Mouse (Mus musculus): Measurements from ENCODE around the gene Hist1h2af.
"Not testable (repeated sequence)": the region's sequence is repeated elsewhere in the genome, so short reads cannot be mapped to it uniquely, and the experiment has no call there.

Gene Hist1h2af

DNA sequence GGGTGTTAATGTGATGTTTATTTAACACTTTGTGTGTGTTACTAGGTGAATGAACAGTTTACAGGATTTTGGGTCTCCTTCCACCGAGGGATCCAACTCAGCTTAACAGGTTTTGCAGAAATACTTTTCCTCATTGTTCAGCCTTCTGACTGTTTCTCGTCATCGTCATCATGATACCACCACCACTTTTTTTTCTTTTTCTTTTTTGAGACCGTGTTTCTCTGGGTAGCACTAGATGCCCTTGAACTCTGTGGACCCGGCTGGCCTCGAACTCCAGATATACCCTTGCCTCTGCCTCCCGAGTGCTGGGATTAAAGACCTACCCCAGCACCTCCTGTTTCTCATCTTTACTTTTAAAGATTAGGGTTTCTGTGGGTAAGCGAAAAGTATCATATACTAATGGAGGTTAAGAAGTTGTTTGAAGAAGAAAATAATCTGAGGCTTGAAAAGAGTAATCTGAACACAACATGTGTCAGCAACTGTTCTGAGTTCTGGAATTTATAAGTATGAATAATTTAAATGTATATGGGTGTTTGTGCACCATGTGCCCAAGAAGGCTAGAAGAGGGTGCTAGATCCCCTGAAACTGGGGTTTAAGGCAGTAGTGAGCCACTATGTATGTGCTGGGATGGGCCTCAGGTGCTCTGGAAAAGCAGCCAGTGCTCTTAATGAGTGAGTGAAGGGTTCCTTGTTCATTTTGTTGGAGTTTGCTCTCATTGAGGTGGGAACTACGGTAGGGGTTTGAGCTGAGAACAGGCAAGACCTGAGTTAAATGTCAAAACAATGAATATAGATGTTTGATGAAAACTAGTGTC, 1.2 kb upstream of the Hist1h2af start:
- in situ Hi-C loops (cut with MboI; ENCODE audit: unreplicated experiment in 2 of 2) = loop anchor here in 1 of 2 experiments (5.0 kb wide), 1 partner anchor 55 kb away; no protein-coding TSS in a partner anchor

DNA sequence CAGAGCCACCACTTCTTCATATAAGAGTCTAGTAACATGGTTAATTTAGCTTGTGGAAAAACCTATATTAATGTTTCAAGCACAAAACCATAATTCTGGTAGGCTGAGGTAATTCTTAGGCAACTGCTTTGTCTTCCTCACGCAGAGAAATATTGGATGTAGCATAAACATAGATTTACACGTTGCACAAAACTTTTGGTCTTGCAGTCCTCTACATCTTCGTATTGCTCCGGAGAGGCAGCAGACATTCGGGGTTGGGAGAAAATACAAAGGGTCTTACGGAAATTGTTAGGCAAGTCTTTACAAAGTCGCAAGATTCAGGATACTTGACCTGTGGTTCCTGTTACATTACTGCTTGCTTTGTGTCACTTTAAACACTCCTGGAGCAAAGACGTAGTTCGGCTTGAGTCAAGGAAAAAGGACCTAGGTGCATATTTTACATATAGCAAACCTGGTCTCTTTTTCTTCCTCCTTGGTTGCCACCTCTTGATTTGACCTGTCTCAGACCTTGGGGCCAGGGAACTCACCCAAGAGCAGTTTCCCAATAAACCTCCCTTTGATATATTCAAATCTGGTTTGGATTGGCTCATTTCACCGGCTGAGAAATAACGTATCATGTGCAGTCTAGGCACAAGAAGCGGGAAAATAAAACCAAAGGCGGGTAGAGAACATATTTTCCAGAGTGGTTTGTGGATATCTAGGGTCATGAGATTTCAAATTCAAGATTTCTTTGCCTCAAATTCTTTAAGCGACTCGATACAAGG, 844 bp downstream of the Hist1h2af start:
- in situ Hi-C loops (cut with MboI; ENCODE audit: unreplicated experiment in 2 of 2) = loop anchor here in 1 of 2 experiments (5.0 kb wide), 1 partner anchor 53 kb away; no protein-coding TSS in a partner anchor

DNA sequence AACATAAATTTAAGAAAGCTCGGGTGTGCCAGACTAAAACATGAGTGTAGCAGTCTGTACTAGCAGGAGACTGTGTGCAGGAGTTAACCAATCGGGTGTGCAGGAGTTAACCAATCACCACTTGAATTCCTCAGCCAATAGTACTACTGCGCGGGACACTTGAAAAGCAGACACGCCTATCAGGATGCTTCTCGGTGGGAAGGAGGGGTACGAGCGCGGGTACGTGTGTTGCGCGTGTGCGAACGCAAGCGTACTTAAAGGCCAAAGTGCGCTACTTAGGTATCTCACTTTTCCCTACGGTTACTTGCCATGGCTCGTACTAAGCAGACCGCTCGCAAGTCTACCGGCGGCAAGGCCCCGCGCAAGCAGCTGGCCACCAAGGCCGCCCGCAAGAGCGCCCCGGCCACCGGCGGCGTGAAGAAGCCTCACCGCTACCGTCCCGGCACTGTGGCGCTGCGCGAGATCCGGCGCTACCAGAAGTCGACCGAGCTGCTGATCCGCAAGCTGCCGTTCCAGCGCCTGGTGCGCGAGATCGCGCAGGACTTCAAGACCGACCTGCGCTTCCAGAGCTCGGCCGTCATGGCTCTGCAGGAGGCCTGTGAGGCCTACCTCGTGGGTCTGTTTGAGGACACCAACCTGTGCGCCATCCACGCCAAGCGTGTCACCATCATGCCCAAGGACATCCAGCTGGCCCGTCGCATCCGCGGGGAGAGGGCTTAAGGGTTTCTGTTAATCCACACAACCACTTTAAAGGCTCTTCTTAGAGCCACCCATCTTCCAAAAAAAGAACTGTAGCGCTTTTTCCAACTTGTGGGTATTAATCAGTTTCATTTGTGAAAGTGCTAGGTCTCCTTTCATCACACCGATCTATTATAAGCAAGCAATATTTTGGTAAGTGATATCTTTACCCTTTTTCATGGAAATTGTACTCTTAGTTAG, 1.7 kb downstream of the Hist1h2af start, which contains the start of gene Hist1h3g:
Hist1h3g (plus strand) TSS at position 286 of the 939 bp plus-strand sequence.
- in situ Hi-C loops (cut with MboI; ENCODE audit: unreplicated experiment in 2 of 2) = not testable (repeated sequence)

DNA sequence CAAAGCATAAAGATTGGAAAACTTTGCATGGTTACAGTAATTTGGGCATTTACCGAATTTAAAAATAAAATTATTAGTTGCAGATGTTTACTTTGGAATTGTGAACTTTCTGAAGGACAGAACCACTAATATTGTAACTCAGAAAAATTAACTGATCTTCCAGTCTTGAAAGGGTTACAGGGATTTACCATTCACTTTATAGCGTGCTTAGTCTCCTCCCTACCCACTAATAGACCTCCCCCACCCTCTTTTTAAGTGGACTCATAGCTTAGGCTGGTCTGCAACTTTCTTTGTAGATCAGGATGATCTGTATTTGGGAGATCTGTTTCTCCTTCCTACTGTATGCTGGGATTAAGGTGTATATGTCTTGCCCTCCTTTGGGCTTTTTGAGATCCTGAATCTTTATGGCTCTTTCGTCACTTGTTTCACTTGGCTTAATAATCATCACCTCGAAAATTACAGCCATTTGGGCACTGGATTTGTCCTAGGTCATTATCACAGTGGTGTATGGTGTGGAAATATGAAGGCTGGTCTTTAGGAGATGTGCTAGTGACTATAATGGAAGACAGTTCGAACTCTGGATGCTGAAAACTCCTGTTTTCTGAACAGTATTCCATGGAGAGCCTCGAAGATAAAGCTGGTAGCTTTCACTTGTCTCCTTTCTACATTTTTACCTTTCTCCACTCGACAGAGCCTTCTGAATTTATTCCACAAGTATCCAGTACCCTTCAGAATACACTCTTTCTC, 2.5 kb downstream of the Hist1h2af start:
- in situ Hi-C loops (cut with MboI; ENCODE audit: unreplicated experiment in 2 of 2) = no loop called here

DNA sequence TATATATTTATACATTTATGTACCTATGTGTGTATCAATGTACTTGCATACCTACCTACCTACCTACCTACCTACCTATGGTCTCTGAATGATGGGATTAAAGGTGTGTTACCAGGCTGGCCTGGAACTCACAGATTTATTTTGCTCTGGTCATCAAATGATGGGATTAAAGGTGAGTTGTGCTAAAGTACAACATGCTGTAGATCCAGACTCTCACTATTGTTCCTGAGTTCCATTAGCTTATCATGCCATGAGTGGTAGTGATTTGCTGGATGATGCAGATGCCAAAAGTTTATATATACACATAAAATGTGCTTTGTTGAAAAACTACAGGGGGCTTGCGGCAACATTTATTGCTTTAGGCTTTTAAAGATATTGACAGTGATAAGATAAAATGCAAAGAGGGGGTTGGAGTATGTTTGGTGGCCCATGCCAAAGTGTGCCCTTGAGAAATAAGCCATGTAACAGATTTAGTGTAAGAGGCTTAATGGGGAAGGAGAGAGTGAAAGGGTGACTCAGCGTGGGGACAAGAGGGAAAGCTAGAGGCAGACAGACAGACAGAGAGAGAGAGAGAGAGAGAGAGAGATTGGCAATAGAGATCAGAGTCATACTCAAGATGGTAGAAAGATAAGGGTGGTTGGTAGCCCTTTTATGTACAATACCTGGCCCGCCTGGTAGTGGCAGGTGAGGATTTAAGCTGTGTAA, 3.5 kb downstream of the Hist1h2af start:
- in situ Hi-C loops (cut with MboI; ENCODE audit: unreplicated experiment in 2 of 2) = no loop called here

DNA sequence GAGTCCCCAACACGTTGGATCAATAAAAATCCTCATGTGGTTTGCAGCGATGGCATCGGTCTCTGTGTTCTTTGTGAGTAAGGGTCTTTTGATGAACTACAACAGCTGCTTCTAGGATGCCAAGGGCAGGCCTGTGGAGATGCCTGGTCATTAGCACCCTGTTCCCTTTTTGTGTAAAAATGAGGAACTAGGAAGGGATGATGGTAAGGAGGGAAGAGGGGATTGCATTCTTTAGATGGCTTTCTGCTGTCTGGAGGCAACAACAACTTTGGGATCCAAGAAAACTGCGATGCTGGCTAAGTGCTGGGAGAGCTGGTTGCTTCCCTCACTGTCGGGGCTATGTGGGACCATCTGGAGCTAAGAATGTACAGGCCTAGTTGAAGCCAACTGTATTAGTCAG, 4.5 kb downstream of the Hist1h2af start:
- in situ Hi-C loops (cut with MboI; ENCODE audit: unreplicated experiment in 2 of 2) = no loop called here

DNA sequence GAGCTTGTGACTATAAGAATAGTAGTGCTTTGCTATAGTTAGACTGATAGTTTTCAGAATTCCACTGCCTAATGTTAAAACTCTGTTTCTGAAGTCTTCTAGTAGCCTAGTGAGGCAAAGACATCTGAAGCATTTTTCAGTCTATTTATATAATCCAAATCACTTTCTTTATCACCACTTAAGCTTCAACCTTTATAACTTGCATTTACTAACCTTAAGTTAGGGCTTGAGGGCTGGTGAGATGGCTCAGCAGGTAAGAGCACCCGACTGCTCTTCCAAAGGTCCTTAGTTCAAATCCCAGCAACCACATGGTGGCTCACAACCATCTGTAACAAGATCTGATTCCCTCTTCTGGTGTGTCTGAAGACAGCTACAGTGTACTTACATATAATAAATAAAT, 6.1 kb downstream of the Hist1h2af start:
- in situ Hi-C loops (cut with MboI; ENCODE audit: unreplicated experiment in 2 of 2) = not testable (repeated sequence)

DNA sequence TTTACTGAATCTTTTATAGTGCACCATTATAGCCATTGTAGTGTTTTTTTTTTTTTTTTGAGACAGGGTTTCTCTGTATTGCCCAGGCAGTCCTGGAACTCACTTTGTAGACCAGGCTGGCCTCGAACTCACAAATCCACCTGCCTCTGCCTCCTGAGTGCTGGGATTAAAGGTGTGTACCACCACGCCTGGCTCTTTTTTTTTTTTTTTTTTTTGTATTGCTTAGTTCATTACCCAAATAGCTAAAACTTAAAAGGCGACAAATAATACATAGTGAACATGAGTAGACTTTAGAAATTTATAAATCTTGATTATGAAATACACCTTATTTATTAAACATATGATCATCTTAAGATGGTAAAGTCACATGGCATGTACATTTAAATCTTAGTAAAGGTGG, 7.8 kb downstream of the Hist1h2af start:
- in situ Hi-C loops (cut with MboI; ENCODE audit: unreplicated experiment in 2 of 2) = no loop called here

DNA sequence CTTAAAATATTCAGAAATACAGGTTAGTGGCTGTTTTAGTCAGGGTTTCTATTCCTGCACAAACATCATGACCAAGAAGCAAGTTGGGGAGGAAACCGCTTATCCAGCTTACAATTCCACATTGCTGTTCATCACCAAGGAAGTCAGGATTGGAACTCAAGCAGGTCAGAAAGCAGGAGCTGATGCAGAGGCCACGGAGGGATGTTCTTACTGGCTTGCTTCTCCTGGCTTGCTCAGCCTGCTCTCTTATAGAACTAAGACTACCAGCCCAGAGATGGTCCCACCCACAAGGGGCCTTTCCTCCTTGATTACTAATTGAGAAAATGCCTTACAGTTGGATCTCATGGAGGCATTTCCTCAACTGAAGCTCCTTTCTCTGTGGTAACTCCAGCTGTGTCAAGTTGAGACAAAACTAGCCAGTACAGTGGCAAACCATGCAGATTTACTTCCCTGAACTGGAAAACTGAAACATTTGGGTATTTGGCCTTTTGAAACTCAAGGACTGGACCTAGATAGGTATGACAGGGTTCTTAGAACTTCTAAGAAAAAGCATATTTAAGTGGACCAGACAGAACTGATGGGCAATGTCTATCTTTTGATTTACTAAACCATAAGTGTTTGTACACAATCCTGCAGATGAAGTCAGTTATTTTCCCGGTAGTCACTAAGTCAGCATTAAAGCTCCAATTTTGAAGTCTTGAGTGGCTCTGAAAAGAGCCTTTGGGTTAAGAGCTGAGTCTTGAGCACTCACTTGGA, 8.7 kb downstream of the Hist1h2af start:
- in situ Hi-C loops (cut with MboI; ENCODE audit: unreplicated experiment in 2 of 2) = not testable (repeated sequence)

DNA sequence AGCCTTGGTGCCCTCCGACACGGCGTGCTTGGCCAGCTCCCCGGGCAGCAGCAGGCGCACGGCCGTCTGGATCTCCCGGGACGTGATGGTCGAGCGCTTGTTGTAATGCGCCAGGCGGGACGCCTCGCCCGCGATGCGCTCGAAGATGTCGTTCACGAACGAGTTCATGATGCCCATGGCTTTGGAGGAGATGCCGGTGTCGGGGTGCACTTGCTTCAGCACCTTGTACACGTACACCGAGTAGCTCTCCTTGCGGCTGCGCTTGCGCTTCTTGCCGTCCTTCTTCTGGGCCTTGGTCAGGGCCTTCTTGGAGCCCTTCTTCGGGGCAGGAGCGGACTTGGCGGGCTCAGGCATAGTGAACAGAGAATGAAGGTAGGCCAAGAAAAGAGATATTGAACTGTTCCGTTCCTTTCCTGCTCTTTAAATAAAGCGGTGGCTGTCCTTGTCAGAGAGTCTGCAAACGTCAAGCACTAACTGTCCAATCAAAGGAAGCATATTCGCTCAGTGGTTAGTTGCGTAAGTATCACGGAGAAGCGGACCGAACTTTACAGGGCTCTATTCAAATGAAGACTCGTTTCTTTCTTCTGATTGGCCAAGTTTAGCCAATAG, 9.4 kb downstream of the Hist1h2af start, which contains the start of gene Hist1h2bh:
Hist1h2bh (minus strand) TSS at position 394 of the 609 bp plus-strand sequence.
- in situ Hi-C loops (cut with MboI; ENCODE audit: unreplicated experiment in 2 of 2) = not testable (repeated sequence)

DNA sequence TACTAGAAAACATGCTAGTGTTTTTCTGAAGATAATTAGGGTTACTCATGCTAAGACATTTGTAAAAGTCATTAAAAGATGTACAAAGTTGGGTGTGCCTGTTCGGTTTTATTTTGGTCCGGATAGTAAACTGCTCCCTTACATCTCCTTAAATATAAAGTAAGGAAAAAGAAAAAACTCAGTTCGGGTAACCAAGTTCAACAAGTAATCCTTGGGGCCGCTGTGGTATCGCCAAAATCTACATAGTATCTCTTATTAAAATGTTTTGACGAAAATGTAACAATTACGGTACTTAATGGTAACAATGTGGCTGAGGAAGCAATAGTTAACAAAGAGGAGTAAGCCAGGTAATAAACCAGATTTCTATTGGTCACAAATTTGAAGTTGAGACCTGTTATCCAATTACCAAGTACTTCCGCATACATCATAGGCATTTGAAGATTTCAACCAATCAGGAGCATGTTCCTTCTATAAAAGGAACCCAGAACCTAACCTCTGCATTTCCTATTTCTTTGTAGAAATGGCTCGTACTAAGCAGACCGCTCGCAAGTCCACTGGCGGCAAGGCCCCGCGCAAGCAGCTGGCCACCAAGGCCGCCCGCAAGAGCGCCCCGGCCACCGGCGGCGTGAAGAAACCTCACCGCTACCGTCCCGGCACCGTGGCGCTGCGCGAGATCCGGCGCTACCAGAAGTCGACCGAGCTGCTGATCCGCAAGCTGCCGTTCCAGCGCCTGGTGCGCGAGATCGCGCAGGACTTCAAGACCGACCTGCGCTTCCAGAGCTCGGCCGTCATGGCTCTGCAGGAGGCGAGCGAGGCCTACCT, 10.5 kb downstream of the Hist1h2af start, which contains the start of gene Hist1h3f:
Hist1h3f (plus strand) TSS at position 88 of the 822 bp plus-strand sequence.
- in situ Hi-C loops (cut with MboI; ENCODE audit: unreplicated experiment in 2 of 2) = no loop called here

DNA sequence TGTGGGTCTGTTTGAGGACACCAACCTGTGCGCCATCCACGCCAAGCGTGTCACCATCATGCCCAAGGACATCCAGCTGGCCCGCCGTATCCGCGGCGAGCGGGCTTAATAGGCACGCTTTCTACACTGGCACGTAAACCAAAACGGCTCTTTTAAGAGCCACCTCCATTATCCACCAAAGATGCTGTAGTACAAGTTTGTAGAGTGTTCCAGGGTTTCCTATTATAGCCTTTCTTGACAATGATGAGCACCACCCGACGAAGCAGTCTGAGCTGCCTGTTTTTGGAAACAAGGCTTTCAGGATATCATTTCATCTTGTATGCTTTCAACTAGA, 11.0 kb downstream of the Hist1h2af start:
- in situ Hi-C loops (cut with MboI; ENCODE audit: unreplicated experiment in 2 of 2) = not testable (repeated sequence)

DNA sequence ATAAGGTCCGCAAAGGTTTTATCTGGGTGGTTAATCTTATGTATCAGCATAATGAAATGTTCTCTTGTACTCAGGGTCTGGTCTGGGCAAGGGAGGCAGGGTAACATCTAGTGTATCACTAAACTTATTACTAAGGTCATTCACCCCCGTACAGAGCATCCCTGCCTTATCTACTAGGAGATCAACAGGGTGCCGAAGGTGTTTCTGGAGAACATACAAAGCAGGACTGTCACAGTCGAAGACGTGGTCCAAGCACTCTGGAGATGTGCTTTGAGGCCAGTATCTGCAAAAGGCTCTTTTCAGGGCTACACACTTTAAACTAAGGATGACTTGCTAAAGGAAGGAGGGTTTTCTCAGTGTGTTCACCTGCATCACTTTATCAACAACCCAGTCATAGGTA, 13.0 kb downstream of the Hist1h2af start:
- in situ Hi-C loops (cut with MboI; ENCODE audit: unreplicated experiment in 2 of 2) = no loop called here

DNA sequence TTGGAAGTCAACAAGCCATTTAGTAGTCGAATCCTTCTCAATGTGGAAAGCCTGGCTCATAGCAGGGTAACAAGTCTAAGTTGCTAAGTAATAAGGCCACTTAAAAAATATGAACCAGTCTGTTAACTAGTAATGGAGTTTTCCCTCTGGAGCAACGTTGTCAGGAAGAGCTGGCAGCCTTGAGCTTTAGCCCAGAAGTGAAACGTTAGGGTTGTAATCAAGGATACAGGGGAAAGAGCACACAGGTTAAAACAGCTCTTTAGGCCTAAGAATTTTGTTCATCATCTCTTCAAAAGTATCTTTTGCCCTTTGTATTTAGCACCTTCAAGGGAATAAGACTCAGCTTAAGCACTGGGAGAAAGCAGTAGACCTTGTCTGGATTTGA, 17.0 kb downstream of the Hist1h2af start:
- in situ Hi-C loops (cut with MboI; ENCODE audit: unreplicated experiment in 2 of 2) = loop anchor here (5.0 to 25.0 kb wide), 5 partner anchors 144 to 1796 kb away; partner anchors contain the start of genes Hist1h1t (in 1 of the 2), Hist1h2ak (in 1 of the 2), Hist1h2bb (in 1 of the 2) and Hist1h2bn (in 1 of the 2)

DNA sequence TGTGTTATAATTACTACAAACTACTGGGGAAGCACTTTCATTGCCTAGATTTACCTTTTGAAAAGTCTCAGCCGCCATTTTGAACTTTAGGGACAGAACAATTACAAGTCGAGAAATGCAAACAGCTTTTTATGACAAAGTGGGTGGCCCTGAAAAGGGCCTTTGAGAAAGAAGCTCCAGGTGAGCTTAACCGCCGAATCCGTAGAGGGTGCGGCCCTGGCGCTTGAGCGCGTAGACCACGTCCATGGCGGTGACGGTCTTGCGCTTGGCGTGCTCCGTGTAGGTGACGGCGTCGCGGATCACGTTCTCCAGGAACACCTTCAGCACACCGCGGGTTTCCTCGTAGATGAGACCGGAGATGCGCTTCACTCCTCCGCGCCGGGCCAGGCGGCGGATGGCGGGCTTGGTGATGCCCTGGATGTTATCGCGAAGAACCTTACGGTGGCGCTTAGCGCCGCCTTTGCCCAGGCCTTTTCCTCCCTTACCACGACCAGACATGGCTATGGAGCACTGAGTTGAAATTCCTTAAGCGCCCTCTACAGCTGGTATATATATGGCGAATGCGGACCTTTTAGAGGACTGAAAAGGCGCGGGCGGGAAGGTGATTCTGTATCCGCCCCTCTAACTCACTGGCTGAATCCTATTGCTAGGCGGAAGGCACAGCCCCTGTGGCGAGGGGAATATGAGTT, 17.6 kb downstream of the Hist1h2af start, which contains the start of gene Hist1h4f:
Hist1h4f (minus strand) TSS at position 503 of the 689 bp plus-strand sequence.
- in situ Hi-C loops (cut with MboI; ENCODE audit: unreplicated experiment in 2 of 2) = loop anchor here (5.0 to 25.0 kb wide), 5 partner anchors 144 to 1796 kb away; partner anchors contain the start of genes Hist1h1t (in 1 of the 2), Hist1h2ak (in 1 of the 2), Hist1h2bb (in 1 of the 2) and Hist1h2bn (in 1 of the 2)

All from v-Abl transformed pro-B cells (cell line).